Mouse (Mus musculus): ENCODE data around the gene Ppy.

GRCm38 (mm10) chr11:102142355-102142754 is 41.2 kb upstream of the Ppy start:
- TF ChIP-seq MAX (IDR thresholded peaks at IDR 0.05; ENCODE audit: low read depth) (no peak), POLR2A (IDR thresholded peaks at IDR 0.05; ENCODE audit: insufficient read length, low read depth) (no peak), E2F4 (IDR thresholded peaks at IDR 0.05; ENCODE audit: insufficient read depth) (no peak), TCF12 (IDR thresholded peaks at IDR 0.05; ENCODE audit: insufficient read depth, poor library complexity, severe bottlenecking) (no peak), MYOG (IDR thresholded peaks at IDR 0.05; ENCODE audit: control insufficient read depth in 1 of 3, insufficient read depth in 1 of 3, insufficient read length in 2 of 3, low read depth in 2 of 3) (no peak), USF1 (IDR thresholded peaks at IDR 0.05; ENCODE audit: low read depth) (no peak)

Data from myocyte (in vitro differentiated cells).